Mouse (Mus musculus): ENCODE data around the gene Mtrf1.
"Not testable (repeated sequence)": the region's sequence is repeated elsewhere in the genome, so short reads cannot be mapped to it uniquely, and the experiment has no call there.

Gene Mtrf1

GRCm38 (mm10) chr14:79397321-79398122, at the start of gene Mtrf1:
TSS of gene Mtrf1 (plus strand) at chr14:79397772.
- peak; percentile 54 to 58 for DNase-seq

- DNase-seq = no peak
Observed at GRCm38 (mm10) chr14:79358055-79358454, 39.5 kb upstream of the Mtrf1 start.

GRCm38 (mm10) chr14:79377041-79377440, 20.5 kb upstream of the Mtrf1 start:
- no peak for DNase-seq

- DNase-seq = no peak
Observed at GRCm38 (mm10) chr14:79383120-79383519, 14.5 kb upstream of the Mtrf1 start.

- DNase-seq = no peak
Observed at GRCm38 (mm10) chr14:79388304-79388703, 9.3 kb upstream of the Mtrf1 start.

DNA sequence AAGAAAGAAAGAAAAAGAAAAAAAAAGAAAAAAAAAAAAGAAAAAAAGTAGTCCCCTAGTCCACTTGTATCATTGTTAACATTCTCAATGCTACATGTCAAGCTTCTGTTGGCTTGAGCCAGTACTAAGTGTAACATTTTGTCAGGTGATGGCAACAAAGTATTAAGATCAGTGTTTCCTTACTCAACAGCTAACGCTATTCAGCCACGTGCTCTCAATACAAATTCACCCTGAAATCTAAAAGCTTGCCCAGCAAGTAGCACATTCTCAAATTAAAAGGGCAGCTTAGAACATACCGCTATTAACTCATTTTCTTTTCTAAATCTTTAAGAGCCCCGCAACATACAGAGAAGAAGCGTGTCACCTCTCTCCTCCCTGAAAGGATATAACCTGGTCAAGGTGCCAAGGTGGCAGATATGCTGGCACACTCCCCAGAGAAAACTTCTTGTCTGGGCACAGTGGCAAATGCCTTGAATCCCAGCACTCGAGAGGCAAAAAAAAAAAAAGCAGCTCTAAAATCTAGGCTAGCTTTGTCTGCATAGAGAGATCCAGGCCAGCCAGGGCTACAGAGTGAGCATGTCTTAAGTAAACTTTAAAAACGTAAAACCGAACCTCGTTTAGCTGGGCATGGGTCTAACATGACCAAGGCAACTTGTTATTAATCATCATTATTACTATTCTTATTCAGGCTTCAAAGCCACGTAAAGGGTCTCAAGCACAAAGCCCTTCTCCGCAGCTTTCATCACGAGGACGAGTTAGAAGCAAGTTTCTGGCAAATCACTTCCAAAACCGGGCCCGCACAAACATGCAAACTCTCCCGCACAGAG, 7.9 kb upstream of the Mtrf1 start:
- DNase-seq = peak; percentile 29 to 37

GRCm38 (mm10) chr14:79390265-79390926, 7.2 kb upstream of the Mtrf1 start, which contains the start of gene Naa16:
TSS of gene Naa16 (minus strand) at chr14:79390778.
- DNase-seq = peak; percentile 92 to 94

DNA sequence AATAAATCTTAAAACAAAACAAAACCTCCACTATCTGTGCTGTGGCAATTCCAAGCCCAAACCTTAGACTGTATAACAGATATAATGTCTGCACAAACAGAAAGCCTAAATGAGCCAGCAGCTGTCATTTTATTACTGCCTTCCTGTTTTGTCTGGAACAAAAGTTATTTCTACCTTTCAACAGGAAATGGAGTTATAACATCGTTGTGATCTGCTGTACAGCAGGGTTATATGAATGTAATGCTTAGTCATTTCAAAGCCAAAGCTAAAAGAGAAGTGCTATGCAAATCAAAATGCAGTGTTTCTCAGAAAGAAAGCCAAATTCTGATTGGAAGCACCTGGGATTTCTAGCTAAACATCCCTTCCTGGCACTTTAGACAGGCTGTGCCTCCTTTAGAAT, 4.3 kb upstream of the Mtrf1 start:
- DNase-seq = no peak

- peak; percentile 24 to 44 for DNase-seq
Observed at GRCm38 (mm10) chr14:79394564-79394963, 3.0 kb upstream of the Mtrf1 start.

DNA sequence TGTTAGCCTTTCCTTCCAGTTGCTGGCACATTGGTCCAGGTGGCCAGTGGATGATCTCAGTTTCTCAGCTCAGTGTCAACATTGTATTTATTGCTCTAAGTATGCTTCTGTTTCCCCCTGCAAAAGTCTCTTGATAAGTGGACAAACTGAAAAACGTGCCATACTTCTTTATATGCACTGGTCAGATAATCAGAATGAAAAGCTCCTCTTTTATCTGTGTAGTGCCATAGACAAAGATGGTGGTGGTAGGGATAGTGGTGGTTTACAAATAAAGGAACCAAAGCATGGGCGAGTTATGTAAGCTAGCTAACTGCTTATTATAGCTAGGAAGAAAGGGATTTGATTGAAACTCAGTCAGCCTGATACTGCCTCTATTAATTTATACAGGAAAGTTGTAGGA, 10.1 kb downstream of the Mtrf1 start:
- DNase-seq = no peak

DNA sequence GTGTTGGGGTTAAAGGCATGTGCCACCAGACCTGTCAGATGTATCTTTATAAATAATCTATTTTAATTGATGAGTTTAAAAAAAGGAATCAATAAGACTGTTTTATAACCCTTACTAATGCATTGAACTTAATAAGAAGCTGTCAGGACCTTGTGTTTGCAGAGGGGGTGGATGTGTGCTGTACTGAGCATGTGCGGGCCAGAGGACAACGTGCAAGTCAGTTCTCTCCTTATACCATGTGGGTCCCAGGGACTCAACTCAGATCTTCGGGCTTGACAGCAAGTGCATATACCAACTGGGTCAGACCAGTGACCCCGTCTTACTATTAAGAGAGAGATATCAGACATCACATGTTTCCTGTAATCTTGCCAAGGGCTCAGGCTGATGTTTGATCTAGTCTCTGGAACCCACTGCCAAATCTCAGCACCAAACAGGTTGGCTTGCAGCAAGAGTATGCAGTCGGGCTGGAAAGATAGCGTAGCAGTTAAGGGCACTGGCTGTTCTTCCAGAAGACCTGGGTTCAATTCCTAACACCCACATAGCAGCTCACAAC, 11.8 kb downstream of the Mtrf1 start:
- DNase-seq = no peak

DNA sequence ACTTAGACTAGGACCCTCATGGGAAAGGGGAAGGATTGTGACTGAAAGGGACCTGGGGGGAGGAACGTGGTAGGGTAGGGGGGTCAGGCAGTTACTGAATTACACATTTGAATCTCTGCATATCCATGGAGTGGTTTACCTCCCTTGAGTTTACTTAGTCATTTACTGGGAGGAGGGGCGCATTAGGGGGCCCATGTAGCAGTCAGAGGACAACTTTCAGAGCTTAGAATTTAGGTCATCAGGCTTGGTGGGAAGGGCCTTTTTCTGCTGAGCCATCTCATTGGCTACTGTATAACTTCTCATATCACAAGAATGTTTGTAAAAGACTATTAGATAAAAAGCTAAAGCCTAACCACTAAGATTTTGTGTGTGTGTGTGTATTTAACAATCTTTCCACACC, 13.1 kb downstream of the Mtrf1 start:
- DNase-seq = no peak

DNA sequence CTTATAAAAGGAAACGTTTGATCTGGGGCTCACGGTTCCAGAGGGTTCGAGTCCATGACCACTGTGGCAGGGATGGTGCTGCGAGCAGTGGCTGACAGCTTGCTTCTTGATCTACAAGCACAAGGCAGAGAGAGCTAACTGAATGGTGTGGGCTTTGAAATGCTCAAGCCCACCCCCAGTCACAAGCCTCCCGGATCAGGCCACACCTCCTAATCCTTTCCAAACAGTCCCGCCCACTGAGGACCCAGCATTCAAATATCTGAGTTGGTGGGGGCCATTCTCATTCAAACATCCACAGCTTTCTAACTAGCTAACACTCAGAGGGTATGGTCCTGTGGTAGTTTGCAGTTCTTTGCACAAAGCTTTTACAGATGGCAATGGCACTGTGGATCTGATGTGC, 15.5 kb downstream of the Mtrf1 start:
- DNase-seq = no peak

GRCm38 (mm10) chr14:79420083-79420685, 22.6 kb downstream of the Mtrf1 start:
- DNase-seq = no peak

DNA sequence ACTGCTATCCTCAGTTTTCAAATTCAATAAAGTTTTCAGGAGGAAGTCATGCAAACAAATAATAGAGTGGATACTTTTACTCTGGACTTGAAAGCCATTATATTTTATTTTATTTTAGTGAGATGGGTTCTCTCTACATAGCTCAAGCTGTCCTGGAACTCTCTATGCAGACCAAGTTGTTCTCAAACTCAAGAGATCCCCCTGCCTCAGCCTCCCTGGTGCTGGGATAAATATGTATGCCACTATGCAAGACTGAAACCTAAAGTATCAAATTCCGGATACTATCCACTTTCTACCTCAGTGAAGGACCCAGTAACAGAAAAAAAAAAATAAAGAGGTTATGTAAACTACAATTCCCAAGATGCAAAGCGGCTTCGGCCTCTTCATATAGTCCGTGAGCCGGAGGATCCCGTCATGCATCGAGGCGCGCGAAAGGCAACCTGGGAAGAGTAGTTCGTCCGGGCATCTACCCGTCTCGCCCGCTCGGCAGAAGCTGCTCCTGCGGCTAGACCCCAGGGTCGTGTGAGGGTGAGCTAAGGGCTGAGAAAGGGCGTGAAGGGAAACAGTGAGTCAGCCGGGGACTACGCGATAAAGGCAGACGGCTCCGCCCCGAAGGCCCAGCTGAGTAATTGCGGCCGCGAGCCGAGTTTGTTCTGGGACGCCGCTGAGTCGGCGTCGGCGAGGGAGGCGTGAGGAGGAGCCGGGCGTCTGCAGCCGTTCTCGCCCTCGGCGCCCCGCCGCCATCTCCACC, 28.6 kb downstream of the Mtrf1 start, which contains the start of gene Kbtbd7:
TSS of gene Kbtbd7 (plus strand) at position 533 of the 751 bp plus-strand sequence.
- peak; percentile 94 to 95 for DNase-seq

- not testable (repeated sequence) for DNase-seq
Observed at GRCm38 (mm10) chr14:79426730-79427365, 29.3 kb downstream of the Mtrf1 start.

- DNase-seq = no peak
Observed at GRCm38 (mm10) chr14:79434068-79434467, 36.5 kb downstream of the Mtrf1 start.

DNA sequence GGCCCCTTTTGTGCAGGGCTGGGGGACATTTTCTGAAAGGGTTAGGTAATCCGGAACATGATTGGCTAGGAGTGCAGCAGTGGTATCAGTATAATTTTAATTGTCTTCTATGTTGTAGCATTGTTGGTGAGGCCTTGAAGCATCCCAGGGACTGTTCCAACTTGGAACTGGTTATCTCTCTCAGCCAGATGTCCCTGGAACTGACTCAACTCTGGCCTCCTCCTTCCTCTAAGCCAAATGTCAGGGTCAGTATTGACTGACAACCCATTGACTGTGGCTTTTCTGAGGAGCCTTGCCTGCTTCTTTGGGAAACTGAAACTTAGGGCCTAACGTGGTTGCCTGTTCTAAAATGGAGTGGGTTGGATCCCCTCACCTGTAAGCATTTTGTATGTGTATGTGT, 43.1 kb downstream of the Mtrf1 start:
- no peak for DNase-seq

DNA sequence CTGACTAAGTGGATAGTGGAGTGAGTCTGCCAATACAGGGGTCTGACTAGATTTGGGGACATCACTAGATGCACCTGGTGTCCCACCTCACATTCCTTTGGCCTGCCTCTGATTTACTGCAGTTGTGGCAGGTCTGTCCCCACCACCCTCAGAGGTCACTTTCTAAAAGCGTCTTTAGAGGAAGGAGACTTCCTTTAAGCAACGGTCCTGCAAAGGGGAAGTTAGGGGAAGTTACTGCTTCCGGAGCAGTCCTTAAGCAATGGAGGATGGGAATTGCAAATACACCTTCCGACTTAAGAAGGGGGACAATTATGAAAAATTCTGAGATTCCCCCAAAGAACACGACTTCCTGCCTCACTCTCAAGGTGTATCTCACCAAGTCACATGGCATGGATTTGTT, 43.9 kb downstream of the Mtrf1 start:
- DNase-seq = no peak

DNA sequence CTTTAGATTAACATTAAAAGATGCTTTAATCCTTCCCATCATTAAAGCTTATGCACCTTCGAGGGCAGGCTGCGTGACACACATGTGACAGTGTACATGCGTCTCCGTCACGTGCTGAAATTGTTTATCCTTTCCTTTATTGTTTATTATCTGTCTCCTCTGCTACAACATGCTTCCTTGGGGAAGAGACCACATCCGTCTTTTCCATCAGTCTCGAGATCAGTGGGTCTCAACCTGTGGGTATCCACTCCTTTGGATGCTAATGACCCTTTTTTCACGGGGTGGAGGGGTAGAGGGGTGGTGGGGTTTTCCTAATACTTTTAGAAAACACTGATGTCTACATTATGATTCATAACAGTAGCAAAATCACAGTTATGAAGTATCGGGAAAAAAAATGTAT, 47.0 kb downstream of the Mtrf1 start:
- no peak for DNase-seq

DNA sequence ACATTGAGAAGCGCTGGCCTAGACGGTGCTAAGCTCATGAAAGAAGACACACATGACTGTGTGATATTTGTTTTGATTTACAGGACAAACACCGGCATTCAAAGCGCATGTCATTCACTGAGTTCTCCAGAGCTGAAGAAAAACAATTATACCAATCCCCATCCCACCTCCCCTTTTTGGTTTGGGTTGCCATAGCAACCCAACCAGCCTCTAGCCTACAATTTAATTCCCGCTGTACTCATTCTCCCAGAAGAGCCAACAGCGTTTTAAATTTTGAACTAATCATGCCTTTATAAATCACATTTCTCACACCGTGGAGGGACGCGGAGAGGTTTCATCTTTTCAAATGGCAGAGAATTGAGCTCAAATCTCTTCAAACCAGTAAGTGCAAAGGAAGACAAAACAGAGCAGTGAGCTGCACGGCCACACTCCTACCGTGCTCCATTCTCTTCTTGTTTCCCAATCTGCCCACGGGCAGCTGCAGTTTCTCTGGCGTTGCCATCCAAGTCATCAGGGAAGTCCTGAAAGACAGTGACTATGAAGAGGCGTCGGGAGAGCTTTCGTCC, 47.6 kb downstream of the Mtrf1 start:
- no peak for DNase-seq

Data from kidney, adult 8-10 months (tissue).